Mouse (Mus musculus) frontal cortex, adult (tissue): ENCODE data around the gene Slc35c1.

Experiments
- ATAC-seq: cut with Nextera tagmentation; 2 replicates; pipeline ENCODE4 v1.9.2; 2017; ENCODE audit warnings: mild to moderate bottlenecking, moderate library complexity, mixed read lengths; ENCODE audit not compliant: low TSS enrichment

The Slc35c1 gene

GRCm38 (mm10) chr2:92475711-92476110, 15.4 kb upstream of the Slc35c1 start:
- no peak for ATAC-seq

GRCm38 (mm10) chr2:92474920-92475319, 14.6 kb upstream of the Slc35c1 start:
- ATAC-seq = no peak

- no peak for ATAC-seq
Measured at GRCm38 (mm10) chr2:92471886-92472670, 11.7 kb upstream of the Slc35c1 start.

DNA sequence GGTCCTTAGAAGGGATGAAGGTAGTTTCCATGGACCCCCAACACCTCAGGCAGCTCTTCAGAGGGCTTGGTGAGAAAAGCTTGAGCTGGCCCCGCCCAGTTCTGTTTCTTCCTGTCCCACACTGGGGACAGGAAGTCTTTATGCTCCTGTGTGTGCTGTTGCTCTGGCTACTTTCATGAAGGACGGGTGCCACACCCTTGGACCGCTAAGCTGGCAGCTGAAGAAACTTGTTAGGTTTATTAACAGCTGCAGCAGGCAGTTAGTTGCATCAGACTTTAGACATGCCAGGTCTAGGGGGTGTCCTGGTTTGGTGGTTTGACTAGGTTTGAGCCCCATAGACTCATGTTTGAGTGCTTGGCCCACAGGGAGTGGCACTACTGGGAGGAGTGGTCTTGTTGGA, 4.4 kb upstream of the Slc35c1 start:
- ATAC-seq = no peak

DNA sequence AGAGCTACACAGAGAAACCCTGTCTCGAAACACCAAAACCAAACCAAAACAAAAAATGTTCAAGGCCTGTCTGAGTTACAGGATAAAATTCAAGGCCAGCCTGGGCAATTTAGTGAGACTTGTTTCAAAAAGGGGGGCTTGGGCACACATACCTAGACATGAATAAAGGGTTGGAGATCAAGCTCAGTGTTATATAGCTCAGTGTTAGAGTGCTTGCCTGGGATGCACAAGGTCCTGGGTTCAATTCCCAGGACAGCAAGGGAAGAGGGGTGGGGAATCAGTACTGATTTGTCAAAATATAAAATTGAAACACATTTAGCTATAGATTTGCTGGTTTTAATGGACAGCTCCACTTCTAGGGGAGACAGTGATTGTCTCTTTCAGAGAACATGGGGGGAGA, 877 bp upstream of the Slc35c1 start:
- no peak for ATAC-seq

- peak; percentile 80 for ATAC-seq
Measured at GRCm38 (mm10) chr2:92459141-92459920, 1.0 kb downstream of the Slc35c1 start.

DNA sequence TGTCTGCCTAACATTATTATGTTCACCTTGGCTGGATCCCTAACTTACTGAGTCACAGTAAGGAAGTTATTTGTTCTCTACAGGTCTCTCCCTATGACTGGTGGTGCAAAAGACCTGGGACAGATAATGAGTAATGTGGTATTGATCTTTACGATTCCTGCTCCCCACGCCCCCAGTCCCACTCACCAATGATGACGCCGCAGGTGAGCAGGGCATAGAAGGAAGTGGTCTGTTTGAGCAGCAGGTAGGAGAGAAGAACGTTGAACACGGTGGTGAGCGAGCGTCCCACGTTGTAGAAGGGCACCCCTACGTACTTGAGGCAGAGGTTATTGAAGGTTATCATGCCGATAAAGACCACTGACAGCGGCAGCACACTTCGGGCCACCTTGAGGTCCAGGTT, 1.9 kb downstream of the Slc35c1 start:
- no peak for ATAC-seq

DNA sequence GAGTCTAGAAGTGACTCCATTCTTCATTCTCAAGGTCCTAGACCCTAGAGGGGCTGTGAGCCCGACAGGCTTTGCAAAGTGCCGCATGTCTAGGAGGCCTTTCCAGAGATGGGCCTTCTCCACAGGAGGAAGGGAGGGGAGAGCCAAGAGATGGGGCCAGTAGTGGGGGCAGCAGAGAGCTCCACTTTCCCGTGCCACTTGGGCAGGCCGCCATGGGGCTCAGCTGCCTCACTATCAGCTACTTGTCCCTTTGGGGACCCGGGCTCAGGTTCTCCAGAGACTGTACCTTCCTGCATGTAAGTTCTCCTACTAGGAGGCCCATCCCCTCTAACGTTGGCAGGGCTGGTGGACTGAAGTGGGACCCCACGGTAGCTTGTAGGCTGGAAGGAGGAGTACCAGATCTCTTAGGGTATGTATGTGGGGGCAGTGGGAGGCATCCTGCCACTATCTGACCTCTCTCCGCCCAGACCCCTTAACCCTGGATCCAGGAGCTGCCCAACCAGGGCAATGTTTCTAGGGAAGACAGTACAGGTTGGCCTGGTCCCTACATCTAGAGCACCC, 3.3 kb downstream of the Slc35c1 start:
- ATAC-seq = no peak

DNA sequence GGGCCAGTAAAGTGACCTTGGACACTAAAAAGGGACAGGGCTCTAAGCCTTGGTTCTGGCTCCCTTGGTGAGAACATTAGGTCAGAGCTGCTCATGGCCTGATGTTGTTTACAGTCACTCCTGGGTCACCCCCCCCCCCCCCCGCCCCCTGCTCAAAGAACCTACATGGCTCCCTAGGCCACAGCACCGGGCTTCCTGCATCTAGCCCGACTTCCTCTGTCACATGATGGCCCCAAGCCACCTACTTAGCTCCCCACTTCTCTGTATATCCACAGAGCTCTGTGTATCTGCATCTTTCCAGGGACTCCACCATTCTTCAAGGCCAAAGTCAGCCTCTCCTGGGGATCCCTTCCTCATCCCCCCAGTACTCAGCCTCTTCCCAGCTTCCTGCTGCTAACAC, 4.6 kb downstream of the Slc35c1 start:
- no peak for ATAC-seq

GRCm38 (mm10) chr2:92454166-92454565, 6.2 kb downstream of the Slc35c1 start:
- ATAC-seq = no peak

DNA sequence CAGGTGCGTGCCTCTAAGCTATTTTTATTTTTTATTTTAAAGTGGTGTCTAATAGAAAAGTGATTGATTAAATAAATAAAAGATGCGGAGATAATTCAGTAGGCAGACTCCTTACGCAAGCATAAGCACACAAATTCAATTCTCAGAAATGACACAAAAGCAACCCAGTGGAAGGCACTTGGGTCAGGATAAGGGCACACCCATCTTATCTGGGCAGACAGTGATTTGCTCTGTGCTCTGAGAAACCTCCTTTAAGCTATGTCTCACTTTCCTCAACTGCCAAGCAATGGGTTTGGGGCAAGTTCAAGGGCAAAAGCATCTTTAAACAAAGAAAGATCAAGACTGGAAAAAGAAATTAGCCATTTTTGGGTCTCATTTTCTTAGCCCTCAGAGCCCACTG, 9.2 kb downstream of the Slc35c1 start:
- ATAC-seq = no peak

GRCm38 (mm10) chr2:92447121-92447740, 13.1 kb downstream of the Slc35c1 start:
- no peak for ATAC-seq

DNA sequence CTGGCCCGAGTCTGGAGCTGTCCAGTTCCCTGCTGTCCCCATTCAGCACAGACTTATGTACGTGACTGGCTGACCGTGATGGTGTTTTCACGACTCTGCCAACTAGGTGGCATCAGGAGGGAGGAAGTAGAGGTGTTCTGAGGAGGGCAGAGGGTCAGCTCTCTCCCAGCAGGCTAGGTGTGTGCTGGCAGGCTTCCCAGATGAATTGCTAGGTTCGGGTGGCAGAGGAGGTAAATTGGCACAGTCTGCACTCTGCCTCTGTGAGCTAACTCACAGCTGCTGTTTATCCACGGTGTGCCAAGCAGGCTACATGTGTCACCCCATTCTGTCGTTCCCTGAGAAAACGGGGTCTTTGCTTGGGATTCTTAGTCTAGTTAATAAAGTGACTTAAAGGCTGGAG, 13.7 kb downstream of the Slc35c1 start:
- no peak for ATAC-seq

DNA sequence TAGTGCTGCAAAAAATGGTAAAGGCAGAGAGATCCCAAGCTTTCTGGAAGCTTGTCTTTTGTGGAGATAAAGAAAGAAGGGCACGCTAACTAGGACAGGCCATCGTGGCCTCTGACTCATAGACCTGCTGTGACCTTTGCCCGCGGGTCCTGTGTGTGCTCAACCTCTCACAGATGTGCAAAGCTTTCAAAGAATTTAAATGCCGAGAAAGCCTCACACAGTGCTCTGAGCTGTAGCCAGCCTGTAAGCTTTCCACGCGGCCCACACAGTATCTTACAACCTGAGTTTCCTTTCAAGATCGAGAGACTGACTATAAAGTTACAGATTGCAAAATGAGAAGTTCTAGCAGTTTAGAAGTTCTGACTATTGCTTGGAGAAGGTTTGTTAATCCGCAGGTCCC, 14.4 kb downstream of the Slc35c1 start:
- ATAC-seq = no peak

DNA sequence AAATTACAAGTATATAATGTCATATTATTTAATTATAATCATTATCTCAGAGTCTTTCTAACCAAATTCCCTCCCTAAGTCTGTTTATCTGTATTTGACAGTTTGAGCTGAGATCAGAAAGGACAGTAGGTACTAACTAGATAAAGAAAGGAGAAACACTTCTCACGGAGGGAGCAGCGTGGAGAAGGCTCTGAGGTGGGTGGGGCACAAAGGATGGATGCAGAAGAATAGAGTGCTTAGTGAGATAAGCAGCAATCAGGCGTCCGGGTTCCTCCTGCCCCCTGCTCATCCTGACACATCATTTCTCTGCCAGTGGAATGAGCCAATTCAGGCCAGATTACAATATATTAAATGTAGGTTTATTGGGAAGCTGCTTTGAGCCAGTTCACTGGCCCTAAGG, 16.0 kb downstream of the Slc35c1 start:
- no peak for ATAC-seq

GRCm38 (mm10) chr2:92443313-92443712, 17.0 kb downstream of the Slc35c1 start:
- ATAC-seq = no peak

GRCm38 (mm10) chr2:92442419-92443001, 17.8 kb downstream of the Slc35c1 start:
- ATAC-seq = peak; percentile 72

DNA sequence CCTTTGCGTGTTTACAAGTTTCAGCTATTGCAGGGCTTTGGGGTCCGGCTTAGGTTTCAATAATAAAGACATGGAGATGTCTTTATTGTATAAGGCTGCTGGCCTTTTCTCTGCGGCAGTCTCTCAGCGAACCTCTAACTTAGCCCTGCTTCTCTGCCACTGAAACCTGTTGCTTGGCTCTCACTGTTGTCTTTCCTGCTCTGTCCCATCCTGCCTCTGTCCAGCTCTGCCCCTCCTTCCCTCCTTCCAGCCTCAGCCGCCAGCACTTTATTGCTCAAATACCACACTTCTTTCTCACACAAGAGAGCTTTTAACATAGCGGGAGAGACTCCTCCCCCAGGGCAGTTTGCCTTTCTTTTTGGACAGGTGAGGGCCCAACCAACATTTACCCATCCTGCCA, 19.9 kb downstream of the Slc35c1 start:
- ATAC-seq = no peak

- ATAC-seq = peak; percentile 28; the same call in 1 of the 2 replicates
Measured at GRCm38 (mm10) chr2:92438567-92438966, 21.8 kb downstream of the Slc35c1 start.

GRCm38 (mm10) chr2:92437875-92438274, 22.5 kb downstream of the Slc35c1 start:
- 0 out of 2 replicates have a peak, but pooled peaks have one; percentile 7 for ATAC-seq

DNA sequence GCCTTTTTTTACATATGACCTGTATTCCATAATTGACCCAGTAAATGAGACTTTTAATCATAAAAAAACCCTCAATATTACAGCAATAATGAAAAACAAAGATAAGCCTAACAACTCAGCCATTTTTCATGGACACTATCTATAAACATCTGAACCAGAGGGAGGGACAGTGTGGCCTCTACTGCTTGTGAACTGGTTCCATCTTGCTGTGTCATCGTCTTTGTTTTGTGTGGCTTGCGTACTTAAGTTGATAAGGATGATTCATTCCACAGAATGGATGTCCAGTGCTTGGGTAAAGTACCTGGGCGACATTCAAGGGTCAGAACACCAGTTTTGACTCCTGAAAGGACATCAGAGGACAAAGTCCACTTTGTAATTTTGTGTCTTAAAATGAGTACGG, 23.0 kb downstream of the Slc35c1 start:
- no peak for ATAC-seq

GRCm38 (mm10) chr2:92435023-92435422, 25.3 kb downstream of the Slc35c1 start:
- no peak for ATAC-seq
